Mouse (Mus musculus) limb, embryonic 11.5 days (tissue): ENCODE data around the gene Slc25a51. TPM values are rescaled to one million over a fixed set of nuclear protein-coding genes. Genes with fewer than 3 reads are reported as not detected.

Experiments
- ATAC-seq: fragments of 200-750 bp; cut with Nextera tagmentation; 2 replicates; pipeline ENCODE4 v1.8.0; 2017; ENCODE audit warnings: low read depth; ENCODE audit not compliant: insufficient number of reproducible peaks, low FRiP score, low TSS enrichment
- DNase-seq: peaks from one replicate; pipeline ENCODE4 v3.0.0-alpha.2; 2015; ENCODE audit warnings: low spot score
- H3K27ac ChIP-seq: fragments of 300-500 bp; sonication (generic); replicated peaks from 2 replicates; pipeline ENCODE4 v1.5.1; 2014; ENCODE audit warnings: low read depth, mild to moderate bottlenecking, low read length
- H3K27me3 ChIP-seq: fragments of 300-500 bp; sonication (generic); 2 replicates; pipeline ENCODE4 v1.6.1; 2014; ENCODE audit warnings: mild to moderate bottlenecking, low read length, mixed read lengths; ENCODE audit not compliant: control insufficient read depth, insufficient read depth
- H3K36me3 ChIP-seq: fragments of 300-500 bp; sonication (generic); 2 replicates; pipeline ENCODE4 v1.6.1; 2014; ENCODE audit warnings: mild to moderate bottlenecking, low read length, moderate library complexity, mixed read lengths; ENCODE audit not compliant: control insufficient read depth, insufficient read depth
- H3K4me1 ChIP-seq: fragments of 300-500 bp; sonication (generic); 2 replicates; pipeline ENCODE4 v1.6.1; 2014; ENCODE audit warnings: low read length, mixed read lengths; ENCODE audit not compliant: control insufficient read depth, insufficient read depth
- H3K4me2 ChIP-seq: fragments of 300-500 bp; sonication (generic); 2 replicates; pipeline ENCODE4 v1.6.1; 2014; ENCODE audit warnings: low read depth, mild to moderate bottlenecking, moderate library complexity; ENCODE audit not compliant: severe bottlenecking
- H3K4me3 ChIP-seq: fragments of 300-500 bp; sonication (generic); 2 replicates; pipeline ENCODE4 v1.5.1; 2014; ENCODE audit warnings: low read depth, low read length
- H3K9ac ChIP-seq: fragments of 300-500 bp; sonication (generic); 2 replicates; pipeline ENCODE4 v1.6.1; 2014; ENCODE audit warnings: mild to moderate bottlenecking, low read length
- H3K9me3 ChIP-seq: fragments of 300-500 bp; sonication (generic); 2 replicates; pipeline ENCODE4 v1.6.1; 2016; ENCODE audit warnings: low read length; ENCODE audit not compliant: control insufficient read depth
- WGBS: fragments of 180-500 bp; shearing (Covaris S2); extraction: QIAGEN DNeasy Blood & Tissue Kit; methylation state at CpG from one replicate; pipeline ENCODE4 v1.1.7; 2014; 5-methylcytosine and 5-hydroxymethylcytosine counted together
- polyA plus RNA-seq: library from polyadenylated mRNA; unstranded; fragments of >200 nt; fragmentation: Nextera tagmentation; extraction: Ambion mirVana; gene quantifications from 2 replicates; pipeline ENCODE4 v1.2.1, GENCODE M21; 2014

The Slc25a51 gene
- polyA plus RNA-seq = 72.8 and 73.3 TPM in 2 replicates

GRCm38 (mm10) chr4:45408427-45409132 lies at the start of gene Slc25a51:
Gene Slc25a51, minus strand, starts transcription at chr4:45408766.
- DNase-seq (peak; percentile 92), ATAC-seq (peak; percentile 96)
- Histone ChIP-seq H3K4me3 (peak within 1 kb of the TSS; percentile 99), H3K4me2 (peak within 1 kb of the TSS; percentile 73), H3K4me1 (peaks cover 15% of the 10 kb centered on the region), H3K9ac (peak within 1 kb of the TSS; percentile 97), H3K9me3 (no peaks in the 10 kb centered on the region), H3K27ac (peak within 1 kb of the TSS; percentile 76), H3K36me3 (peaks cover 10% of the 10 kb centered on the region), H3K27me3 (no peaks in the 10 kb centered on the region)
- under 1% methylated on average over 67 of the region's 67 CpGs for WGBS

GRCm38 (mm10) chr4:45457543-45457942 lies 49.0 kb upstream of the Slc25a51 start:
- no peak for DNase-seq
- H3K9ac ChIP-seq = no peak overlapping the region
- no peak overlapping the region for H3K27ac ChIP-seq
- H3K4me3 ChIP-seq = no peak overlapping the region
- ATAC-seq = no peak
- no peaks in the 10 kb centered on the region for H3K9me3 ChIP-seq
- WGBS = 91% methylated on average over 2 of the region's 2 CpGs
- no peaks in the 10 kb centered on the region for H3K27me3 ChIP-seq
- peaks cover 2% of the 10 kb centered on the region; the same call in 1 of the 2 replicates for H3K36me3 ChIP-seq
- no peak overlapping the region for H3K4me2 ChIP-seq
- H3K4me1 ChIP-seq = peaks cover 42% of the 10 kb centered on the region

- Histone ChIP-seq H3K4me1 (peaks cover 49% of the 10 kb centered on the region), H3K4me3 (no peak overlapping the region), H3K4me2 (no peak overlapping the region), H3K27ac (no peak overlapping the region), H3K36me3 (peaks cover 2% of the 10 kb centered on the region; the same call in 1 of the 2 replicates), H3K27me3 (no peaks in the 10 kb centered on the region), H3K9me3 (no peaks in the 10 kb centered on the region), H3K9ac (no peak overlapping the region)
- WGBS = 82% methylated on average over 4 of the region's 4 CpGs
- ATAC-seq = no peak
- no peak for DNase-seq
These were observed 46.4 kb upstream of the Slc25a51 start for GRCm38 (mm10) chr4:45455001-45455400.

- H3K36me3 ChIP-seq = no peaks in the 10 kb centered on the region
- peak overlapping the region; percentile 81 for H3K27ac ChIP-seq
- H3K4me2 ChIP-seq = peak overlapping the region; percentile 22; the same call in 1 of the 2 replicates
- DNase-seq (peak; percentile 54), ATAC-seq (0 out of 2 replicates have a peak, but pooled peaks have one; percentile 52)
- H3K27me3 ChIP-seq = no peaks in the 10 kb centered on the region
- H3K4me3 ChIP-seq = no peak overlapping the region
- H3K9me3 ChIP-seq = no peaks in the 10 kb centered on the region
- WGBS = 31% methylated on average over 3 of the region's 3 CpGs
- no peak overlapping the region for H3K9ac ChIP-seq
- peaks cover 49% of the 10 kb centered on the region for H3K4me1 ChIP-seq
These were observed 44.8 kb upstream of the Slc25a51 start for GRCm38 (mm10) chr4:45453271-45453851.

- Histone ChIP-seq H3K9me3 (no peaks in the 10 kb centered on the region), H3K27ac (peak overlapping the region; percentile 81), H3K4me1 (peaks cover 49% of the 10 kb centered on the region), H3K27me3 (no peaks in the 10 kb centered on the region), H3K4me2 (no peak overlapping the region), H3K36me3 (no peaks in the 10 kb centered on the region), H3K9ac (peak overlapping the region; percentile 12; the same call in 1 of the 2 replicates), H3K4me3 (no peak overlapping the region)
- DNase-seq (peak; percentile 53), ATAC-seq (peak; percentile 19; the same call in 1 of the 2 replicates)
- 31% methylated on average over 7 of the region's 7 CpGs for WGBS
These were observed 44.1 kb upstream of the Slc25a51 start for GRCm38 (mm10) chr4:45452569-45453111.

GRCm38 (mm10) chr4:45449012-45449411 lies 40.4 kb upstream of the Slc25a51 start:
- Histone ChIP-seq H3K4me1 (peaks cover 40% of the 10 kb centered on the region), H3K4me2 (no peak overlapping the region), H3K27me3 (no peaks in the 10 kb centered on the region), H3K4me3 (no peak overlapping the region), H3K27ac (no peak overlapping the region), H3K9me3 (no peaks in the 10 kb centered on the region), H3K36me3 (no peaks in the 10 kb centered on the region), H3K9ac (no peak overlapping the region)
- ATAC-seq (no peak), DNase-seq (no peak)
- WGBS = 86% methylated on average over 5 of the region's 5 CpGs

- H3K4me2 ChIP-seq = no peak overlapping the region
- no peak overlapping the region for H3K4me3 ChIP-seq
- H3K4me1 ChIP-seq = peaks cover 35% of the 10 kb centered on the region
- H3K9me3 ChIP-seq = no peaks in the 10 kb centered on the region
- no peaks in the 10 kb centered on the region for H3K27me3 ChIP-seq
- 92% methylated on average over 7 of the region's 7 CpGs for WGBS
- ATAC-seq (no peak), DNase-seq (no peak)
- no peak overlapping the region for H3K9ac ChIP-seq
- no peaks in the 10 kb centered on the region for H3K36me3 ChIP-seq
- H3K27ac ChIP-seq = no peak overlapping the region
These were observed 39.9 kb upstream of the Slc25a51 start for GRCm38 (mm10) chr4:45448481-45448880.

- Histone ChIP-seq H3K27ac (no peak overlapping the region), H3K9me3 (no peaks in the 10 kb centered on the region), H3K9ac (no peak overlapping the region), H3K4me2 (no peak overlapping the region), H3K4me1 (peaks cover 22% of the 10 kb centered on the region), H3K4me3 (no peak overlapping the region), H3K36me3 (no peaks in the 10 kb centered on the region), H3K27me3 (no peaks in the 10 kb centered on the region)
- 84% methylated on average over 5 of the region's 5 CpGs for WGBS
- ATAC-seq = no peak
- DNase-seq = no peak
These were observed 38.6 kb upstream of the Slc25a51 start for GRCm38 (mm10) chr4:45447196-45447595.
